Mouse (Mus musculus) liver, postnatal 0 days (tissue): Measurements from ENCODE around the gene Crim1.

Source experiments
- CTCF ChIP-seq: sonication (generic); IDR thresholded peaks from 2 replicates; pipeline ENCODE4 v1.5.1; 2016; ENCODE audit warnings: antibody characterized with exemption, low read depth
- EP300 ChIP-seq: IDR thresholded peaks from 2 replicates; pipeline ENCODE4 v1.6.1; 2016; ENCODE audit warnings: antibody characterized with exemption, low read depth, mild to moderate bottlenecking

GRCm38 (mm10) chr17:78265135-78265534 is 65.1 kb downstream of the Crim1 start:
- no peak for TF ChIP-seq CTCF
- no peak for TF ChIP-seq EP300
